Mouse (Mus musculus): ENCODE data around the gene Scd4.

GRCm38 (mm10) chr19:44388475-44389428, 55.9 kb downstream of the Scd4 start:
- TF ChIP-seq CTCF (IDR thresholded peaks at IDR 0.05) (0 out of 2 replicates have a peak, but pooled peaks have one; percentile 3), POLR2A (IDR thresholded peaks at IDR 0.05; ENCODE audit: insufficient read depth, low read depth, low read length) (peak; percentile 95)

Data from heart, adult 2 months (tissue).